Mouse (Mus musculus): ENCODE results near the gene Agmo. TPM values are rescaled to one million over a fixed set of nuclear protein-coding genes. Genes with fewer than 3 reads are reported as not detected.

Gene Agmo
- 0.24 and 0.45 TPM in 2 replicates for polyA plus RNA-seq (2015; fragmentation: Nextera tagmentation; extraction: Ambion mirVana)

DNA sequence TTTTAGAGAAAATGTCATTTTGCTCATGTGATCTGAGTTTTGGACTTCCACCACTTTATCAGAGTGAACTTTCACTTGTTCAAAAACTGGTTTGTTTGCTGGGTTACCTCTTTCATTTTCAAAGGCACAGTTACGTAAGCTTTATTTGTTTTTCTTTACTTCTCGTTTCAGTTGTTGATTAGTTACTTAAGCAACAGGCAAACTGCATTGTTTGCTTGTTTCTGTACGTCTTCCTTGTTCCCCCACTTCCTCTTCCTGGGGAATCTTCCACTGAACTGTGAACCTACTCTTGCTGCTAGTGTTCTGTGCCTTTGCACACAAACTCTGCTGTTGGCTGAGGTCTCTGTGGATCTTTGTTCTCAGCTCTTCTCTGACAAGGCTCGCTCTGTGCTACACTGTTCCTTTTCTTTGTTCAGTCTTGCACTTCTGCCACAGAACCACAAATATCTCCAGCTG, at the start of gene Agmo:
Gene Agmo, plus strand, starts transcription at position 76 of the 456 bp plus-strand sequence.
- Histone ChIP-seq H3K4me2 (no peak within 1 kb of the TSS), H3K9me3 (no peaks in the 10 kb centered on the region), H3K27ac (no peak within 1 kb of the TSS), H3K4me1 (no peaks in the 10 kb centered on the region), H3K36me3 (no peaks in the 10 kb centered on the region), H3K27me3 (no peaks in the 10 kb centered on the region), H3K9ac (no peak within 1 kb of the TSS), H3K4me3 (no peak within 1 kb of the TSS)
- no peak for ATAC-seq (ENCODE audit: insufficient number of reproducible peaks, insufficient read depth, low FRiP score, low TSS enrichment, low read depth)
- 44% methylated on average over 4 of the region's 4 CpGs for WGBS

DNA sequence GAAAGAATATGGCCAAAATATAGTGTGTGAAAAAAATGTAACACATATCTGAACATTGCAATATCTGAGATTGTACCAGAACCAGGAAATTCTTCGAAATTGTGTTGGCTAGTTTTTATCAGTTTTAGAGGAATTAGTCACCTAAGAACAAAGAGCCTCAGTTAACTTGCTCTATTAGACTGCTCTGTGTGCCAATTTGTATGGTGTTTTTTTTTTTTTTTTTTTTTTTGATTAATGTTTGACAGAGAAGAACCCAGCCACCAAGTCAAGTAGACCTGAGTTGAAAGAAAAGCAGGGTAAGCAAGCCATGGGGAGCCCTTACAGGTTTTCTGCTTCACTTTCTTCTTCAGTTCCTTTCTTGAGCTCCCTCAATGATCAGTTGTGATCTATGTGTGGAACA, 10.3 kb upstream of the Agmo start:
- Histone ChIP-seq H3K27ac (no peak overlapping the region), H3K27me3 (no peaks in the 10 kb centered on the region), H3K9me3 (no peaks in the 10 kb centered on the region), H3K9ac (no peak overlapping the region), H3K4me1 (no peaks in the 10 kb centered on the region), H3K4me2 (no peak overlapping the region), H3K36me3 (no peaks in the 10 kb centered on the region), H3K4me3 (no peak overlapping the region)
- WGBS, result 81% methylated on average over 1 of the region's 1 CpGs
- ATAC-seq (ENCODE audit: insufficient number of reproducible peaks, insufficient read depth, low FRiP score, low TSS enrichment, low read depth), result no peak

DNA sequence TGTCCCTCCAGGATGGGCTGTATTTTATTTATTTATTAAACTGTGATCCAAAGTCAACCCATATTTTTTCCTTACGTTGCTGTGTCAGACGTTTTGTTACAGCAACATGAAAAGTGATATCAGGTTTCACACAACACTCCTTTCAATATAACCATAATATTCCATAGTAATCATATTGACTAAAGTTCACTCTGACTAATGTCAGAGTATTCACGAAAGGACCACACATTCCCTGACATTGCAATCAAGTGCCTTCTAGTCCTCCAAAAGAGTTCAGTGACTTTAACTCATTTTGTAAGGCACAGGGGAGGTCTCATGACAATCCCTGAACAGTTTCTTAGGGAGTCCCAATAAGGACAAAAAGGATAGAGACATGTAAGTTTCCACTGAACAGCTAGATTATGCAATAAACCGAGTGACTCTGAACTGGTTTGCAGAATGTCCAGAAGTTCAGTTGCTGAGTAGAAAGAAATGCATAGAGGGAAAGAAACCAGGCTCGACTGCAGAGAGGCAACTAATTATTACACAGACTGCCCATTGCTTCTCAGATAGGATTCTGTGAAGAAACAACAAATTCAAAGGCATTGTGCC, 371 bp upstream of the Agmo start:
- WGBS, result 57% methylated on average over 5 of the region's 5 CpGs
- Histone ChIP-seq H3K4me2 (no peak overlapping the region), H3K9ac (no peak overlapping the region), H3K9me3 (no peaks in the 10 kb centered on the region), H3K36me3 (no peaks in the 10 kb centered on the region), H3K4me3 (no peak overlapping the region), H3K4me1 (no peaks in the 10 kb centered on the region), H3K27ac (no peak overlapping the region), H3K27me3 (no peaks in the 10 kb centered on the region)
- no peak for ATAC-seq (ENCODE audit: insufficient number of reproducible peaks, insufficient read depth, low FRiP score, low TSS enrichment, low read depth)

DNA sequence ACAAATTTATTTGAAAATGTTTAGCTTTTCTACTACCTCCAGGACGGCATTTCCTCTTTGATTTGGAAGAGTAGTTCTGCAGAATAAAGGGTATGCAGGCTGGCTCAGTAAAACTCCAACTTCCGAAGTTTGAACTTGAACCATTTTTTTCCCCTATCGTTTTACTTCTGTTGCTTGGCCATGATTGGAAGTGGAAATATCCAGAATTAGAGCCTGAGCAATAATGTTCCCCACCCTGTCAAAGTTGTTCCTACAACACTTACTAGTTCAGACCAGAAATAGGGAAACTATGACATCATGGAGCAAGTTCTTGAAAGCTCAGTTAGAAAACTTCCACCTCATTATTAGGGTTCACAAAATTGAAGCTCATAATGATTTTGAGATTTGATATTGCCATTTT, 1.0 kb downstream of the Agmo start:
- no peaks in the 10 kb centered on the region for H3K36me3 ChIP-seq
- H3K27me3 ChIP-seq, result no peaks in the 10 kb centered on the region
- 78% methylated on average over 3 of the region's 3 CpGs for WGBS
- H3K4me2 ChIP-seq, result no peak overlapping the region
- no peak overlapping the region for H3K27ac ChIP-seq
- no peak for ATAC-seq (ENCODE audit: insufficient number of reproducible peaks, insufficient read depth, low FRiP score, low TSS enrichment, low read depth)
- H3K9me3 ChIP-seq, result no peaks in the 10 kb centered on the region
- H3K4me3 ChIP-seq, result no peak overlapping the region
- no peaks in the 10 kb centered on the region for H3K4me1 ChIP-seq
- no peak overlapping the region for H3K9ac ChIP-seq

DNA sequence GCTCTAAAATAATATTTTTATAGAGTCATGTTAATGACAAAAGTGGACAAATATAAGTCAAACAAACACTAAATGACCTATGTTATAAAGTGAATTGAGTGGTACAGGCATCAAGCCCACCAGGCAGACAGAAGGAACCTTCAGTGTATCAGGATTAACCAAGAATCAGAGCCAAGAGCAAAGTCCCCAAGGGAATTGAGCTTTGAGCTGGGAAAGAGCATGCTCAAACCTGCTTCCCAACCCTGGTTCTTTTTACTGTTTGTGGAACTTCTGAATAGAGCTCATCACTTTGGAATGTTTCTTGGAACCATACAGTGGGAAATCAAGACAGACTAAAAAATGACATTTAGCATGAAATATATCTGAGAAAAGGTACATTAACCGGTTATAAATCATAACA, 3.4 kb downstream of the Agmo start:
- 81% methylated on average over 1 of the region's 1 CpGs for WGBS
- no peaks in the 10 kb centered on the region for H3K36me3 ChIP-seq
- no peak overlapping the region for H3K4me2 ChIP-seq
- no peaks in the 10 kb centered on the region for H3K9me3 ChIP-seq
- H3K27ac ChIP-seq, result no peak overlapping the region
- H3K4me1 ChIP-seq, result no peaks in the 10 kb centered on the region
- no peak for ATAC-seq (ENCODE audit: insufficient number of reproducible peaks, insufficient read depth, low FRiP score, low TSS enrichment, low read depth)
- no peak overlapping the region for H3K9ac ChIP-seq
- no peak overlapping the region for H3K4me3 ChIP-seq
- H3K27me3 ChIP-seq, result no peaks in the 10 kb centered on the region

DNA sequence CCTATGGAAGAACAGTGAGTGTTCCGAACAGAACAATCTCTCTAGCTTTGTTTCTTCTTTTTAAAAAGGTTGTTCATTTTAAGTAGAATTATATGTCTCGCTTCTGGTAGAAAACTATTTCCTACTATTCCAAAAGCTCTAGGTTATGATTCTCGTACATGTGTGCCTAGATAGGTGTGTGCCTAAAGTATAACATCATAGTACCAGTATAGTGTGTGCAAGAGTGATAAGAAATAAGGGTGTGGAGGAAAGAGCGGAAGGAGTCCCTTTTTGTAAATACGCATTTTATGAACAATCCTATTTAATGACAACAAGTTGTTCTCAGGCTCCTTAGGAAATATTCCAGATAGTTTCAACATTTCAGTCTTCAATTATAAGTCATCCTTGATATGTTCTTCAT, 10.2 kb downstream of the Agmo start:
- Histone ChIP-seq H3K27ac (no peak overlapping the region), H3K4me1 (no peaks in the 10 kb centered on the region), H3K9me3 (no peaks in the 10 kb centered on the region), H3K27me3 (no peaks in the 10 kb centered on the region), H3K9ac (no peak overlapping the region), H3K4me3 (no peak overlapping the region), H3K36me3 (no peaks in the 10 kb centered on the region), H3K4me2 (no peak overlapping the region)
- ATAC-seq (ENCODE audit: insufficient number of reproducible peaks, insufficient read depth, low FRiP score, low TSS enrichment, low read depth), result no peak
- 92% methylated on average over 5 of the region's 5 CpGs for WGBS

DNA sequence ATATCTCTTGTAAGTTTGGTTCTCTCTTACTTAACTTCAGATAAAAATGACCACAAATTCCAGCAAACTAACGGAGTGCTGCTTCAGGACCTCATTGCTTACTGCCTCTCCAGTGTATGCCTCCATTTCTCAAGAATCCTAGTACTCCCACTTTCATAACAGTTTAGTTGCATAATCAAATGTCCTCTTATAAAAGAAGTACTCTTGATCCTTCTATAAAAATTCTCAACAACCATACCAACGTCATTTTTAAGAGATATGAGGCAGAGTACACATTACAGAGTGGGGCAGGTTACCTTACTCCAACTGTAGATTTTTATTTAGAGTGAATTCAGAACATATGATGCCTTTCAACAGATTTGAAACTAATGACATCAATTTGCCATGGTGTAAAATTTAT, 15.7 kb downstream of the Agmo start:
- Histone ChIP-seq H3K4me2 (no peak overlapping the region), H3K4me3 (no peak overlapping the region), H3K9me3 (no peaks in the 10 kb centered on the region), H3K36me3 (no peaks in the 10 kb centered on the region), H3K27me3 (no peaks in the 10 kb centered on the region), H3K27ac (no peak overlapping the region), H3K9ac (no peak overlapping the region), H3K4me1 (no peaks in the 10 kb centered on the region)
- ATAC-seq (ENCODE audit: insufficient number of reproducible peaks, insufficient read depth, low FRiP score, low TSS enrichment, low read depth), result no peak
- WGBS, result 72% methylated on average over 2 of the region's 2 CpGs

DNA sequence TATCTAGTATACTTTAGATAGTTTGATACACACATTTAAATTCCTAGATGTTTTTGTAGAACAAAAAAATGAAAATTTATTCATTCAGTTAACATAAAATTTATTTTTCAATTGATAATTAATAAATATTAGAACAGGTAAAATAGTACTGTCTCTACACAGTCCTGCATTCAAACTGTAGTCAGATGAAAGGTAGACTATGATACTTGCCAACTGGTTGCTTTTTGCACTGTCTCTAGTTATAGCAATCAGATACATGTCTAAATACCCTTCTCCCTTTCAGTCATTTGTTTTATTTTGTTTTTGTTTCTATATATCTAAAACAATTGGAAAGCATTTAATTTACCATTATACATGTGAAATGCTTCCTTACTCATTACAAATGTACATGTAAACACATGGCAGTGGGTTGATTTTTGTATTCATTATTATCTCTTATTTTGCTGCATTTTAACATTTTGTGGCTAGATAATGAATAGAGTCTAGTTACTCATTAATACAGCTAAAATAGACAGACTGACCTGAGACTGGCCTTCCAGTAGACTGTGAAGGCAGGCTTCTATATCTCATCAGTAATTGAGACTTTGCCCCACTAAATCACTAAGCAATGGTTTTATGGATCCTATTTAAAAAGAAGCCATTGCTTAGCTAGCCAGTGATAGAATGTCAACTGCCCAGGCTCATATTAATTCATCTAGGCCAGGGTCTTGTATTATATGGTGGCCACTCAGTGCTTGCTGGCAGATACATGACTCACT, 18.5 kb downstream of the Agmo start:
- Histone ChIP-seq H3K4me1 (no peaks in the 10 kb centered on the region), H3K9me3 (no peaks in the 10 kb centered on the region), H3K9ac (no peak overlapping the region), H3K4me3 (no peak overlapping the region), H3K27me3 (no peaks in the 10 kb centered on the region), H3K27ac (no peak overlapping the region), H3K36me3 (no peaks in the 10 kb centered on the region), H3K4me2 (no peak overlapping the region)
- no peak for ATAC-seq (ENCODE audit: insufficient number of reproducible peaks, insufficient read depth, low FRiP score, low TSS enrichment, low read depth)

DNA sequence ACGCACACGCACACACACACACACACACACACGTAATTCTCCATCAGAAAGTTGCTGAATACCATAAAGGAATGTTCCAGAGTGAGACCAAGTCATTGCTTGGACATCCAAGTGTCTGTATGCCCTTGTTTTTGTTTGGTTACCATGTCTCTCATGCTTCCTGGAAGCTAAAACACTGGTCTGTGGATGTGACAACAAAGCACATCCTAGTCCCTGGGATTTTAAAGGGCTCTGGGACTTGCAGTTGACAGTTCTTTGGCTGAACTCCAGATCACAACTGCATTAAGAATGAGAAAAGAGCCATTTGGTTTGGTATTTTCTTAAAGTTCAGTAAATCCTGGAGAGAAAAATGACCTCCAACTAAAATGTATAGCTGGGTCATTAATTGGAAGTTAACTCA, 22.2 kb downstream of the Agmo start:
- Histone ChIP-seq H3K4me2 (no peak overlapping the region), H3K27ac (no peak overlapping the region), H3K36me3 (no peaks in the 10 kb centered on the region), H3K27me3 (no peaks in the 10 kb centered on the region), H3K4me3 (no peak overlapping the region), H3K4me1 (no peaks in the 10 kb centered on the region), H3K9me3 (no peaks in the 10 kb centered on the region), H3K9ac (no peak overlapping the region)
- no peak for ATAC-seq (ENCODE audit: insufficient number of reproducible peaks, insufficient read depth, low FRiP score, low TSS enrichment, low read depth)
- WGBS, result 88% methylated on average over 3 of the region's 3 CpGs

DNA sequence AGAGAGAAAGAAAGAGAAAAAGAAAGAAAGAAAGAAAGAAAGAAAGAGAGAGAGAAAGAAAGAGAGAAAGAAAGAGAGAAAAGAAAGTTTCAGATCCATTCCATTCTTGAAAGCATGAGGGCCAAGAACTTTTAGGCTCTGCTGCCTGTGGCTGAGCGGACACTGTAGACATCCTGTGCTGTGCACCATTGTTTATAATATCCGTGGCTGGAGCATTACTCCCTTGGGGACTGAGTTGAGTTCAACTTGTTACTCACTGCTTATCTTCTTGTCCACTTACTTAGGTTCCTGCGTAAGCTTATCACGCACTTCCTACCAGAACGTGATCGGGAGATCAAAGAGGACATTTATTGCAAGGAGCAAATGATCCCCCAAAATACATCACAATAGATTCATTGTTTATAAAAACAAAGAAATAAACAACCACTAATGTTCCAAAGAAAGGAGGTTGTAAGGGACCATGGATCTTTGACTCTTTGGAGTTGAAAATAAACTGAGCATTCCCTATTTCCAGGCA, 27.3 kb downstream of the Agmo start:
- Histone ChIP-seq H3K9me3 (no peaks in the 10 kb centered on the region), H3K4me1 (no peaks in the 10 kb centered on the region), H3K4me2 (no peak overlapping the region), H3K27me3 (no peaks in the 10 kb centered on the region), H3K9ac (no peak overlapping the region), H3K36me3 (no peaks in the 10 kb centered on the region), H3K4me3 (no peak overlapping the region), H3K27ac (no peak overlapping the region)
- ATAC-seq (ENCODE audit: insufficient number of reproducible peaks, insufficient read depth, low FRiP score, low TSS enrichment, low read depth), result no peak
- WGBS, result 55% methylated on average over 6 of the region's 6 CpGs

DNA sequence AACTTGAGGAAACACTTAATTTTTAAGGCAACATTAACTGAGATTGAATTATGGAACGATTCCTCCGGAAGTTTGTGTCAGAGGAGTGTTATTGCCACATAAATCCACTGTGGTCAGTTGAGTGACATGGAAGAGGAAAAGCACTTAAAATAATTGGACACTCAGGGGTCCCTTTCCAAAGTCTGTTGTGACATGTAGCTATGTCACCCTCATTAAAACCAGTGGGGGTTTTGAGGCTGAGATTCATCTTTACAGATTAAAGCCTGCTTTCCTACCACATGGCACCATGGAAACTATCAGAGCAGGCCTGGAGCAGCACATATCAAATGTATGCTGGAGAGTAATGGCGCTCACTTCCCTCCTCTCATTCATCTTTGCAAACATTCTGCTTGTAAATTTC, 31.2 kb downstream of the Agmo start:
- Histone ChIP-seq H3K9ac (no peak overlapping the region), H3K9me3 (no peaks in the 10 kb centered on the region), H3K4me2 (no peak overlapping the region), H3K36me3 (no peaks in the 10 kb centered on the region), H3K4me3 (no peak overlapping the region), H3K27me3 (no peaks in the 10 kb centered on the region), H3K4me1 (no peaks in the 10 kb centered on the region), H3K27ac (no peak overlapping the region)
- ATAC-seq (ENCODE audit: insufficient number of reproducible peaks, insufficient read depth, low FRiP score, low TSS enrichment, low read depth), result no peak
- WGBS, result 65% methylated on average over 3 of the region's 3 CpGs

DNA sequence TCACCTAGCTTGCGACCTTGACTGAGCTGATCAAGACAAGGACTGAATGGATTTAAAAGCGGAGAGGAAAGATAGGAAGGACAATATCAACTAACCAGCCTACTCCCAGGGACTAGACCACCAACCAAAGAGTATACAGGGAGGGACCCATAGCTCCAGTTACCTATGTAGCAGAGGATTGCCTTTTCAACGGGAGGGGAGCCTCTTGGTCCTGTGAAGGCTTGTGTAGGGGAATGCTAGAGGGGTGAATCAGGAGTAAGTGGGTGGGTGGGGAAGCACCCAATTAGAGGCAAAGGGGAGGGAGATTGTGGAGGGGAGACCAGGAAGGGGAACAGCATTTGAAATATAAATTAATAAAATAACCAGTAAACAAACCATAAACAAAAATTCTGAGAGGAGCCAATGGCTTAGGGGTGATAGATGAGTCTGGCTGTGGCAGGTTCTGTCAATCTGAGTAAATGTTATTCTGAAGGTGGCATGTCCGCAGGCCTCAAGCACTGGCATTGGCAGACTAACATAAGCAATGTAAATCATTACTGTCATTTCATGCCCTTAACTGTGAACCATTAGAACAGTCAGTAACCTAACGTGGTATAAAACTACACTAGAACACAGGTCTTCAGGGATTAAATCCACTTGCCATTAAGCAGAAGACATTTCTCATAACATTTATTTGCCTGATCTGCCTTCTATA, 32.7 kb downstream of the Agmo start:
- no peak overlapping the region for H3K4me2 ChIP-seq
- no peaks in the 10 kb centered on the region for H3K9me3 ChIP-seq
- WGBS, result 86% methylated on average over 5 of the region's 5 CpGs
- H3K27me3 ChIP-seq, result no peaks in the 10 kb centered on the region
- no peaks in the 10 kb centered on the region for H3K36me3 ChIP-seq
- no peak overlapping the region for H3K27ac ChIP-seq
- ATAC-seq (ENCODE audit: insufficient number of reproducible peaks, insufficient read depth, low FRiP score, low TSS enrichment, low read depth), result no peak
- H3K9ac ChIP-seq, result no peak overlapping the region
- H3K4me1 ChIP-seq, result no peaks in the 10 kb centered on the region
- H3K4me3 ChIP-seq, result no peak overlapping the region
